Mouse (Mus musculus) MEL (cell line): ENCODE measurements around the gene Gemin5. TPM values are rescaled to one million over a fixed set of nuclear protein-coding genes. Genes with fewer than 3 reads are reported as not detected.

Experiments used
- DNase-seq: peaks from one replicate; pipeline ENCODE4 v3.0.0; 2011; ENCODE audit warnings: low read depth, low spot score
- H3K27ac ChIP-seq: 2 replicates; pipeline ENCODE4 v1.5.1; 2012; ENCODE audit warnings: low read depth, mild to moderate bottlenecking, control low read depth, low read length, moderate library complexity; ENCODE audit not compliant: control insufficient read depth
- H3K27me3 ChIP-seq, 2 experiments: fragments of 150-350 bp in 1 of 2; sonication (generic) in 1 of 2; 2 replicates each; pipeline ENCODE4 v1.6.1; 2012; ENCODE audit warnings: low read length in 2 of 2, mild to moderate bottlenecking in 2 of 2, improper control_type of control experiment in 1 of 2, moderate library complexity in 1 of 2; ENCODE audit not compliant: insufficient read depth in 2 of 2, control insufficient read depth in 1 of 2
- H3K36me3 ChIP-seq, 2 experiments: 2 replicates each; pipeline ENCODE4 v1.6.1; 2012 to 2014; ENCODE audit warnings: low read length in 2 of 2, improper control_type of control experiment in 1 of 2, inconsistent platforms in 1 of 2, mild to moderate bottlenecking in 1 of 2; ENCODE audit not compliant: insufficient read depth in 2 of 2, control insufficient read depth in 1 of 2
- H3K4me1 ChIP-seq, 2 experiments: fragments of 150-350 bp in 1 of 2; sonication (generic) in 1 of 2; 2 replicates each; pipeline ENCODE4 v1.6.1; 2012; ENCODE audit warnings: low read length in 2 of 2, improper control_type of control experiment in 1 of 2, mild to moderate bottlenecking in 1 of 2; ENCODE audit not compliant: insufficient read depth in 2 of 2, control insufficient read depth in 1 of 2
- H3K4me3 ChIP-seq, 2 experiments: fragments of 150-350 bp in 1 of 2; sonication (generic) in 1 of 2; 2 replicates each; pipeline ENCODE4 v1.5.1; 2012; ENCODE audit warnings: low read depth in 2 of 2, low read length in 2 of 2, mild to moderate bottlenecking in 2 of 2, moderate library complexity in 2 of 2, control low read depth in 1 of 2, improper control_type of control experiment in 1 of 2; ENCODE audit not compliant: control insufficient read depth in 1 of 2, insufficient read depth in 1 of 2
- H3K79me2 ChIP-seq: 2 replicates; pipeline ENCODE4 v1.6.1; 2012; ENCODE audit warnings: mild to moderate bottlenecking, low read length, moderate library complexity; ENCODE audit not compliant: control insufficient read depth, poor library complexity, insufficient read depth
- H3K9ac ChIP-seq: 2 replicates; pipeline ENCODE4 v1.6.1; 2012; ENCODE audit warnings: low read depth, mild to moderate bottlenecking, control low read depth, low read length, moderate library complexity; ENCODE audit not compliant: control insufficient read depth, poor library complexity, severe bottlenecking
- H3K9me3 ChIP-seq: fragments of 150-350 bp; sonication (generic); replicated peaks from 2 replicates; pipeline ENCODE4 v1.6.1; 2012; ENCODE audit warnings: mild to moderate bottlenecking, low read length, improper control_type of control experiment, moderate library complexity; ENCODE audit not compliant: insufficient read depth
- CHD1 ChIP-seq: IDR thresholded peaks from 2 replicates; pipeline ENCODE4 v1.6.1; 2012; ENCODE audit warnings: low read depth, mild to moderate bottlenecking, inconsistent platforms, low read length, improper control_type of control experiment
- CHD2 ChIP-seq: IDR thresholded peaks from 2 replicates; pipeline ENCODE4 v1.6.1; 2011; ENCODE audit warnings: low read length, improper control_type of control experiment
- E2F4 ChIP-seq: IDR thresholded peaks from 2 replicates; pipeline ENCODE4 v1.6.1; 2011; ENCODE audit warnings: low read depth, low read length, improper control_type of control experiment, borderline replicate concordance
- ELF1 ChIP-seq: IDR thresholded peaks from 2 replicates; pipeline ENCODE4 v1.6.1; 2014; ENCODE audit warnings: low read depth, mild to moderate bottlenecking, inconsistent platforms, low read length, improper control_type of control experiment, moderate library complexity
- GATA1 ChIP-seq: IDR thresholded peaks from 2 replicates; pipeline ENCODE4 v1.6.1; 2011; ENCODE audit warnings: low read depth, low read length, improper control_type of control experiment
- JUND ChIP-seq: IDR thresholded peaks from 2 replicates; pipeline ENCODE4 v1.6.1; 2011; ENCODE audit warnings: low read depth, mild to moderate bottlenecking, improper control_type of control experiment, low read length
- KAT2A ChIP-seq: conservative IDR thresholded peaks from 2 replicates; pipeline ENCODE4 v1.6.1; 2012; ENCODE audit warnings: low read depth, low read length, improper control_type of control experiment, inconsistent platforms
- MAFK ChIP-seq: IDR thresholded peaks from 2 replicates; pipeline ENCODE4 v1.6.1; 2011; ENCODE audit warnings: low read depth, mild to moderate bottlenecking, low read length, improper control_type of control experiment, borderline replicate concordance
- MAX ChIP-seq: IDR thresholded peaks from 2 replicates; pipeline ENCODE4 v1.6.1; 2011; ENCODE audit warnings: low read length, improper control_type of control experiment
- MEF2A ChIP-seq: IDR thresholded peaks from 2 replicates; pipeline ENCODE4 v1.6.1; 2014; ENCODE audit warnings: low read depth, mild to moderate bottlenecking, inconsistent platforms, low read length, improper control_type of control experiment; ENCODE audit not compliant: poor library complexity, insufficient replicate concordance, severe bottlenecking; ENCODE audit errors: extremely low read depth
- POLR2A ChIP-seq, 2 experiments: IDR thresholded peaks; 2 replicates each; pipeline ENCODE4 v1.6.1; 2011 to 2012; ENCODE audit warnings: low read length in 2 of 2, mild to moderate bottlenecking in 2 of 2, control low read depth in 1 of 2, improper control_type of control experiment in 1 of 2, low read depth in 1 of 2, moderate library complexity in 1 of 2; ENCODE audit not compliant: control insufficient read depth in 1 of 2, insufficient read depth in 1 of 2, poor library complexity in 1 of 2
- POLR2AphosphoS2 ChIP-seq: IDR thresholded peaks from 2 replicates; pipeline ENCODE4 v1.6.1; 2011; ENCODE audit warnings: low read length, improper control_type of control experiment
- RAD21 ChIP-seq: IDR thresholded peaks from 2 replicates; pipeline ENCODE4 v1.6.1; 2011; ENCODE audit warnings: mild to moderate bottlenecking, low read depth, low read length, improper control_type of control experiment
- SMC3 ChIP-seq: IDR thresholded peaks from 2 replicates; pipeline ENCODE4 v1.6.1; 2011; ENCODE audit warnings: low read depth, low read length, improper control_type of control experiment
- TBP ChIP-seq: IDR thresholded peaks from 2 replicates; pipeline ENCODE4 v1.8.0; 2011; ENCODE audit warnings: low read depth, low read length, improper control_type of control experiment
- UBTF ChIP-seq: IDR thresholded peaks from 2 replicates; pipeline ENCODE4 v1.6.1; 2012; ENCODE audit warnings: low read depth, mild to moderate bottlenecking, inconsistent platforms, low read length, improper control_type of control experiment, moderate library complexity, borderline replicate concordance; ENCODE audit not compliant: insufficient read depth
- USF1 ChIP-seq: IDR thresholded peaks from 2 replicates; pipeline ENCODE4 v1.6.1; 2014; ENCODE audit warnings: low read depth, mild to moderate bottlenecking, inconsistent platforms, low read length, improper control_type of control experiment, moderate library complexity
- USF2 ChIP-seq, 2 experiments: IDR thresholded peaks; 2 replicates each; pipeline ENCODE4 v1.6.1; 2011 to 2012; ENCODE audit warnings: improper control_type of control experiment in 2 of 2, low read length in 2 of 2, borderline replicate concordance in 1 of 2, inconsistent platforms in 1 of 2, low read depth in 1 of 2, mild to moderate bottlenecking in 1 of 2; ENCODE audit not compliant: insufficient read depth in 1 of 2
- ZKSCAN1 ChIP-seq: IDR thresholded peaks from 2 replicates; pipeline ENCODE4 v1.6.1; 2012; ENCODE audit warnings: low read depth, mild to moderate bottlenecking, inconsistent platforms, low read length, improper control_type of control experiment, moderate library complexity
- ZMIZ1 ChIP-seq: IDR thresholded peaks from 2 replicates; pipeline ENCODE4 v1.6.1; 2012; ENCODE audit warnings: low read depth, mild to moderate bottlenecking, inconsistent platforms, low read length, improper control_type of control experiment, moderate library complexity
- polyA plus RNA-seq, 2 experiments: library from polyadenylated mRNA; stranded (reverse) in 1 of 2; unstranded in 1 of 2; fragments of >175 nt in 1 of 2; fragments of >200 nt in 1 of 2; gene quantifications; 2 replicates each; pipeline versions ENCODE4 v1.2.1 to v1.2.4; 2012; ENCODE audit warnings: low replicate concordance in 2 of 2, low read depth in 1 of 2; ENCODE audit not compliant: insufficient read length in 2 of 2, insufficient read depth in 1 of 2, missing spikeins in 1 of 2
- total RNA-seq: library from RNA; depleted of rRNA; stranded (reverse); fragments of 300-350 nt; gene quantifications from 2 replicates; pipeline ENCODE4 v1.2.3, GENCODE M21; 2012

Gemin5 gene
- total and polyA plus RNA-seq, 3 experiments, result 46.5 to 71.9 (median 52.5) TPM

DNA sequence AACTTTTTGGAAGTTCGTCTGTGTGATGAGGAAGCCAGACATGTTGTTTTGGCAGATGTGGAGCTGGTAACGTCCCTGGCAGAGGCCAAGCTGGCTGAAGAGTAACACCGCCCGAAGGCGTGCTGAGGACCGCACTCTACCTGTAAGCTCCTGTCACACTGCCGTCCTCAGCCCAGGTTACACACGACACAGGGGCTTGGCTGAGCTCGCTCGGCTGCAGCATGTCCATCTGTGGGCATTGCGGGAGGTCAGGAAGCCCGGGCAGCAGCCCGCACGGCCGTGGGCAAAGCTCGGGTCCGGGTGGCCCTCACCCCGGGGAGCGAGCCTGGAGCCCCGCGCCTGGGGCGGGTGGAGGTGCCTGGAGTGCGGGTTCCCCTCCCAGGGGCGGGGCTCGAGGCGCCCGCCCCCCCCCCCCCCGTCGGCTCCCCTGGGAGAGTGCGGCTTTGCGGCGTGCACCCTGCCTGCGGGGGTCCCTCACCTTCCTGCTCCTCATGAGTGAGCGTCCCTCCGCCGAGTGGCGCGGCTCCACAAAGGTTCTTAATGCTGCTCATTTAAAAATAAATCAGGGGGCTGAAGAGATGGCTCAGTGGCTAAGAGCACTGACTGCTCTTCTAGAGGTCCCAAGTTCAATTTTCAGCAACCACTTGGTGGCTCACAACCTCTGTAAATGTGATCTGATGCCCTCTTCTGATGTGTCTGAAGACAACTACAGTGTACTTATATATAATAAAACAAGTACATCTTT is 70.5 kb downstream of the Gemin5 start:
- Histone ChIP-seq H3K9ac (no peak overlapping the region), H3K27ac (no peak overlapping the region), H3K9me3 (no peaks in the 10 kb centered on the region), H3K4me3 (no peak overlapping the region), H3K79me2 (peaks cover 2% of the 10 kb centered on the region), H3K4me1 (peaks cover 12 to 15% of the 10 kb centered on the region in 2 experiments), H3K27me3 (no peaks in the 10 kb centered on the region), H3K36me3 (peaks cover 0 to 13% of the 10 kb centered on the region in 2 experiments; a peak in 2 of 4 replicates)
- no peak for DNase-seq
- no peak for TF ChIP-seq USF1

DNA sequence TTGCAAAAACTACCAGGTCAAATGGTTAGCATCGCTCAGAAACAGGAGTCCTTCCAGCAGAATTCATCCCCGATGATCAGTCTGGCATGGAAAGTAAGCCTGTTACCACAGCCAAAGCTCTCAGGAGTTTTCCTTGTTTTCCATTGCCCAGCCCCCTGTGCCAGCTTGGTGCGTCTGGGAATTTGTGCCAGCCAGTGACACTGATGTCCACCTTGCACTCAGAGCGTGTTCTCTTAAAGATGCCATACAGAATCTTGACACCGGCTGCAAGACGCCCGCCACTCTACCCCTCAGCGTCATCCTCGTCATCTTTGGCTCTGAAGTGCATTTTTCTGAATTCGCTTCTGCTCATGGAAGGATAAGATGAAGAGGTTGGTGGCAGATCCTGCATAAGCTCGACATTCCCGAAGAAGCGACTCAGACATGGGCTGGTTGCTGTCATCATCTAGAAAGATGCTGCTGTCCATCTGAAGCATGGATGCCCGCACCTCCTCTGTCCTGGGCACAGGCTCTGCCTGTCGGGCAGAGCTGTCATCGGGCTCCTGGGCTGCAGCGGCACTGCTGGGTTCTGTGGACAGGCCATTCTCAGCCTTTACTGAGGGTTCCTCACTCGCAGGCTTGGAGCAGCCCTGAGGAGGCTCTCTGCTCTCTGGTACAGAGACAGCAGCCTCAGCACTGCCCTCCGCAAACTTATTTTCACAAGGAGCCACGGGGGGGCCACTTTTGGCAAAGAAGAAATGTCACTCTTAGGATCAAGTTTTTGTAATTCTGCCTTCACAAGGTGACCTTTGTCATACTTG is 71.3 kb downstream of the Gemin5 start:
- no peaks in the 10 kb centered on the region for H3K79me2 ChIP-seq
- TF ChIP-seq USF2 (IDR thresholded peaks at IDR 0.05; ENCODE audit: borderline replicate concordance in 1 of 2, insufficient read depth in 1 of 2, low read depth in 1 of 2, low read length in 2 of 2) (no peak), TBP (no peak), MAX (no peak), JUND (no peak), KAT2A (no peak), POLR2A (IDR thresholded peaks at IDR 0.05; ENCODE audit: control insufficient read depth in 1 of 2, insufficient read depth in 1 of 2, low read depth in 1 of 2, low read length in 2 of 2, poor library complexity in 1 of 2) (no peak), MAFK (no peak), ZKSCAN1 (no peak), GATA1 (no peak), ELF1 (no peak), CHD2 (no peak), ZMIZ1 (no peak), UBTF (no peak), RAD21 (no peak), MEF2A (no peak), E2F4 (no peak), CHD1 (no peak), SMC3 (no peak), POLR2AphosphoS2 (no peak)
- TF ChIP-seq, all 39 proteins: peak for 0
- H3K27ac ChIP-seq, result no peak overlapping the region
- no peak overlapping the region for H3K4me3 ChIP-seq
- H3K27me3 ChIP-seq, result no peaks in the 10 kb centered on the region
- DNase-seq, result no peak
- H3K9ac ChIP-seq, result no peak overlapping the region
- no peaks in the 10 kb centered on the region for H3K9me3 ChIP-seq
- H3K4me1 ChIP-seq, result peaks cover 9 to 11% of the 10 kb centered on the region in 2 experiments
- peaks cover 0 to 9% of the 10 kb centered on the region in 2 experiments; a peak in 2 of 4 replicates for H3K36me3 ChIP-seq
